Mouse (Mus musculus) kidney, adult 18-20 months (tissue): Measurements from ENCODE around the gene Zfp592.

Experiments used
- DNase-seq: peaks from one replicate; pipeline ENCODE4 v3.0.0; 2021

Zfp592 gene

DNA sequence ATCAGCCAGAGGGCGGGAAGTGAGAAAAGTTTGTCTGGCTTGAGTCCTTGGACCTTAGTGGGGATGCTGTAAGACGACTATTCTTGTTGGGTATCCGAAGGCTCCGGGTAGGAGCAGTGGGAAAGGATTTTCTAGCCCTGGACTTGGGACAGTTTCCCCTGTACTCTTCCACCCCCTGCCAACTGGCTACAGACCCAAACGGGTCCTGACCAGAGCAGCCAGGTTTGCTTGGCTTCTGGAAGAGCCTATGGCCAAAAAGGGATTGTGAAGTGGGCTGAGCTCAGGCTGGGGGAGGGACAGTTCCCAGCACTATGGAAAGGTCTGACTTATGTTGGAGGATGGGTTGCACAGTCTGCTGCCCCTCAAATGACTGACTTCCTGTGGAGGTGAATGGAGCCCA lies 65.9 kb downstream of the Zfp592 start:
- no peak for DNase-seq

DNA sequence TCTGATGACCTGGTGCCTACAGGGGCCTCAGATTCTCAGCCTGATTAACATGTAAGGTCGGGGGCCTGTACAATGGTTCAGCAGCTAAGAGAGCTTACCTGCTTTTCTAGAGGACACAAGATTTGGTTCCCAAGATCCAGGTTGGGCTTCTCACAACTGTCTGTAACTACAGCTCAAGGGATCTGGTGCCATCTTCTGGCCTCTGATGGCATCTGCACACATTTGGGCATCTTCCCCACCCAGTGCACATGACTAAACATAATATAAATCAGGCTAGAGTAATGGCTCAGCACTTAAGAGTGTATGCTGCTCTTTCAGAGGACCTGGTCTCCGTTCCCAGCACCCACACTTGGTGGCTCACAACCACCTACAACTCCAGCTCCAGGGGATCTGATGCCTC lies 67.4 kb downstream of the Zfp592 start:
- peak; percentile 59 for DNase-seq

DNA sequence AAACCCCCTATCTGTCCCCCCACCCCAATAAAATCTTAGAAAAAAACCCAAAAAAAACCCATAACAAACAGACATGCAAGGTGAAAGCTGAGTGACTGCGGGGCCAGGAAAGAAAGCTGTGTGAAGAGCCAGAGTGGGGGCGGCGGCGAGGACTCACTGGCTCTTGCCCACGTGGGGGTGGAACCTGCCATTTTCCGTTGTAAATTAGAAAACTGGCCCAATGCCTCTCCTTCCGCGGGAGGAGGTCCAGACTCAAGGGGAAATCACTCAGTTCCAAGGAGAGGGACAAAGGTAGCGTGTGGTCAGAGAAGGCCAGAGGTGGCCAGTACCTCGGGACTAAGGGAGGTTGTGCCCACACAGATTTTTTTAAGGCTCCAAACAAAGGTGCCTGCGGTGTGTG lies 68.5 kb downstream of the Zfp592 start:
- peak; percentile 49 for DNase-seq

DNA sequence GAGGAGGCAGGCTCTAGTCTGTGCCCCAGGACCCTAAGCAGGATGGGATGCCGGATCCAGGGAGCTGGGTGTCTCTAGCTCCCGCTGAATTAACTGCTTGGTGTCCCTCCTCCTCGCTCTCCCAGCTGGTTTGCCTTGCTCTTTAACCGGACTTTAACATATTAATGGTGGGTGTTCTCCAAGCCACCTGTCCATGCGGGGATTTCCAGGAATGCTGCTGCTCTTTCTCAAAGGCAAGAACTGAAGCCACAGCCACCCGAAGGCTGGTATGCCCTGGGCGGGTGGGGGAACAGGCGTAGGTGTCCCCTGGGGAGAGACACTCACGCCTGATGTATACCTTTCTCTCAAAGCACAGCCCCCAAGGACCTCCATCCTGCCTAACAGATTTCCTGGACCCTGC lies 69.9 kb downstream of the Zfp592 start:
- no peak for DNase-seq

DNA sequence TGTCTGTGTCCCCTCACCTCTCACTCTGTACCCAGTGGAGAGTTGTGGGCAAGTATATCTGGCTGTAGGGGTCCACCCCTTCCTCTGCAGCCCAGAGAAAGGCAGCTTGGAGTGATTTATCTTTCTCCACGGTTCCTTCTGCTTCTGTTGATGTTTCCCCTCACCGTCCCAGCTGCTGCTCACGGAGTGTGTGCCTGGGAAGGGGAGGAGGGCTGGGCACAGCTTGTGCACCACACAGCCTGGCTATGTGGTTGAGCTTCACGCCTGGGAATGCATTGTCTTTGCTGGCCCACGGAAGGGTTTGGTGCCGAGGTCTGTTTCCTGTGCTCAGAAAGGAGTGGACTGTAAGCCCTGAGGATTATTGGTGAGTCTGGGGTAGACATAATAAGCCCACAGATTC lies 73.2 kb downstream of the Zfp592 start:
- no peak for DNase-seq

DNA sequence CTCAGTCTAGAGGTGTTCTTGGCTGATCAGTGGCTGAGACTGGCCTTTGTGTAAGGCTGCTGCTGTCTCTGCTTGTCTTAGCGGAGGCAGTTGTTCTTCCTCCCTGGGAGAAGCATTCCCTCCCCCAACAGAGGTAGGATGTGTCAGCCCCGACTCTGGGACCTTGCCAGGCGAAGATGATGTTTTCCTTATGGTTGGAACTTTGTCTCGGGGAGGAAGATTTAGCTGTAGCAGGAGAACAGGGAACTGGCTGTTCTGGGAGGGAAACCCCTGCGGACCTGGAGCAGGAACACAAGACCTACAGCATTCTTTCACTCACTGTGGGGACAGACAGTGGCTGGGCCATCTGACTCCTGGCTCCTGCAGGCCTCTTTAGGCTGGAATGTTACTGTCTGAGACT lies 79.0 kb downstream of the Zfp592 start:
- no peak for DNase-seq

DNA sequence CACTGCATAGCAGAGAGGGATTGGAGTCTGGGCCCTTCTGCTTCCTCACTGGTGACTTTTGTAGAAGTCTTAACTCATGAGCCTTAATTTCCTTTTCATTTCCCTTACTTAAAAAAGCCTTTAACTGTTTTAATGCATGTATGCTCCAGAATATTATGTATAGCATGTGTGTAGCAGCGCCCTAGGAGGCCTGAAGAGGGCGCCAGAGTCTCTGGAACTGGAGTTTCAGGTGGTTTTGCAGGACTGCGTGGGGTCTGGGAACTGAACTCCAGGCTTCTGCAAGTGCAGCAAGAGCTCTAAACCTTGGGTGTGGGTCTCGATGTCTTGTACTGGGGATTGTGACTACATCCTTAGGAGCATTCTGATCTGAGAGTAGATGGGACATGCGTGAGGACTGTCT lies 79.8 kb downstream of the Zfp592 start:
- DNase-seq = no peak

DNA sequence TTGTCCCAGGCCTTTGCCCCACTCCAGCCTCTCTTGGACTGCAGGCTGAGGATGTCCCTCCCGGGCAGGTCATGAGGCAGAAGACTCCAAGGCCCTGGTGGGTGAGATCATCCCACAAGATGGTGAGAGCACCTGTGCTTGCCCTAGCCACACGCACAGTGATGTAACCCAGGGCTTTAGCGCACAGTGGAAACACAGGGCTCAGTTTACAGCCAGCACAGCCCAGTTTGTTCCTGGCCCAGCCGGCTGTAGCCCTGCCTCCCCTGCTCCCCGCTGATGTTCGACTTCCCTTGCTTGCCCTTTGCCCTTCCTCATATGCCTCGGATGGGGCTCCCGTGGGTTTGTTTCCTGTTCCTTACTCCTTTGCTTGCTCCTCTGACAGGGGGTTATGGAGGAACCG lies 81.1 kb downstream of the Zfp592 start:
- DNase-seq = no peak

DNA sequence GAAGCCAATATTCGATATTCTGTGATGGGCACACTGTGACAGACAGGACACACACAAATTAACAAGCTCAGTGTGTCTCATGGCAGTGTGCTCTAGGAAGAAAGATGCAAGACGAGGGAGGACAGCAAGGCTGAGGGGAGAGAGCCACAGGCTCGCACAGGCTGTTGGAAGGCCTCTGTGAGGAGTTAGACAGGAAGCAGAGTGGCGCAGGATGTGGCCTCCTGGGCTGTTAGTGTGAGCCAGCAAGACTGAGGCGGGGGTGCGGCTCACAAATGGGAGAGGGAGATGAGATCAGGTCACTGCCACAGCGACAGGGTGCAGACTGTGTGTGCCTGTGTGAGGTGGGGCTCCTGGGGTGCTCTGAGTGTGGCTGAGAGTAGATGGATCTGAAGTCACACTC lies 81.8 kb downstream of the Zfp592 start:
- no peak for DNase-seq

DNA sequence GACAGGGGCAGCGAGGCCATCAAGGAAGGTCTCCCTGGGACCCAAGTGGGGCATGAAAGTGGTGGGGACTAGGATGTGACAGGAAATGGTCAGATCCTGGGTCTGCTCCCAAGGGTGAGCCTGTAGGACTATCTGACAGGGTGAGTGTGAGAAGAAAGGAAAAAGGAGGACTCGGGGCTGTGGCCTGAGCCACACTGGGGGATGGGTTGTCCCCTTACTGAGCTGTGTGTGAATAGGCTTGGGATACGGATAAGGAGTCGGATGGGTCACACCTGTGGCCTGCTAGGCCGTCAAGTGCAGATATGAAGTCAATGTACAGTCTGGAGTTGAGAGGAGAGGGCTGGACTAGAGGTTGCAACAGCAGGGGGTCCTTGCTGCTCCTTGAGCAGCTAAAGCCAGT lies 82.3 kb downstream of the Zfp592 start:
- no peak for DNase-seq

DNA sequence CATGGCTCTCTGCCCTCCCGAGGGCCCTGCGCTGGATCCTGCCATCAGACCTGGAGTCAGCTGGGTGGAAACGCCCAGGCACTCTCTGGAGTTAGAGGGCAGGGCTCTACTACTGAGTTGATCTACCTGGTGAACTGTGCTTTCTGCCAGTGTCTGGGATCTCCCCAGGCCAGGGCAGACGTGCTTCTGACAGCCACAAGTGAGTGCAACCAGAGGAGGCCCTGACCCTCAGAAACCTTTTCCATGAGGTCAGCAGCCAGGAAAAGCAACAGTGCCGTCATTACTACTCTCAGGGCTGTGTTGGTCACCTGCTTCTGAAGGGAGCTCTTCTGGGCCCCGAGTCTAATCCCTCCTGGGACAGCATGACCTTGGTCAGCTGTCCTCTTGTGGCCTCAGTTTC lies 83.5 kb downstream of the Zfp592 start:
- DNase-seq = no peak

DNA sequence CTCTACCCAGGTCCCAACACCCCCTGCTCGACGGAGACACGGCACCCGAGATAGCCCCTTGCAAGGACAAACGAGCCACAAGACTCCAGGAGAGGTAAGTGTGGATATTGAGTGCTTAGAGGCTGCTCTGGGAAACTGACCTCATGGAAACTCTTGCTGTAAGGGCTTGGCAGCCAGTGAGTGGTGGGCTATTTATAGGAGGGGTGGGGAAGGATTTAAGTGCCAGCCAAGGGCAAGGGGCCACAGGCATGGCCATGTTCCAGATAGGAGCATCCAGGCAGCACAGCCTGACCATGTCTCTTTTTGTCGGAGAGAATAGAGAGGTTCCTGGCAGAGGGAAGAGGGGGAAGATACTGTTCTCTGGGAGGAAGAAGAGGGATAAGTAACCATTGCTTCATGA lies 85.3 kb downstream of the Zfp592 start:
- no peak for DNase-seq

DNA sequence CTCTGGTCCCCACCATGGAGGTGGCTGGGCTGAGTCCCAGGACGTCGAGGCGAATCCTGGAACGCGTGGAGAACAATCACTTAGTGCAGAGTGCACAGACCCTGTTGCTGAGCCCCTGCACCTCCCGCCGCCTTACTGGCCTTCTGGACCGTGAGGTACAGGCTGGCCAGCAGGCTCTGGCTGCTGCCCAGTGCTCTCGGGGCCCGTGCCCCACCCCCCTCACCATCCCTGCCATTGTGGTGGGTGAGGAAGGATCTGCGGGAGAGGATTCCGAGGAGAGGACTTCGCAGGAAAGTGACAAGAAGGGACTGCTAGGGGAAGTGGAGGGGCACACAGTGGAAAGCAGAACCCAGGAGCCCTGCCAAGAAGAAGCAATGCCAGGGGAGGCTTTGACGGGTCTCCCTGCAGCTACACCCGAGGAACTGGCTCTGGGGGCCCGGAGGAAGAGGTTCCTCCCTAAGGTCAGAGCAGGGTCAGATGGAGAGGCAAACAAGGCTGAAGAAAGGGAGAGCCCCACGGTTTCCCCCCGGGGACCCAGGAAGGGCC lies 100.0 kb downstream of the Zfp592 start:
- no peak for DNase-seq

DNA sequence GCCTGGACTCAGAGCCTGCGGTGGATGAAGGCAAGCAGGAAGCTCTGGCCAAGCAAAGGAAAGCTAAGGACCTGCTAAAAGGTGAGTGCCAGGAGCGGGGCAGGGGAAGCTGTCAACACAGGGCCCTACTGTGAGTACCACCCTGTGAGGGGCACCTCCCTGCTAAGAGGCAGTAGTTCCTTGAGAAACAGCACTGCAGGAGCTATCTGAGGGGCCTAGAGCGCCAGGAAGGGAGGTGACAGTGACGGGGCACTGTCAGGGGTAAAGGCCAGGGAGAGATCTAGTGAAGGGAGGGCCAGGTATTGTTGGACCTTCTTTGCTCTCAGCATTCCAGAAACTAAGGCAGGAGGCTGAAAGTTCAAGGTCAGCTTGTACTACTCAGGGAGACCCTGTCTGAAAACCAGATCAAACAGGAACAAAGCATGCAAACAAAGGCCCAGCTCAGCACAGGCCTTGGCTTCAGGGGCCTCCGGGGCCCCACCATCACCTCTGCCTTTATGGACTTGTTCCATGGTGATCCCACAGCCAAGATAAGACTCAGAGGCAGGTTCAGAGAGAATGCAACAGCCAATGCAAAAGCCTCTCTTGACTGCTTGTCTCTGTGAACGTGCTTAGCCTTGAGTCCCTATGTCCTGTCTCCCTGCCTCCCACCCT lies 100.8 kb downstream of the Zfp592 start:
- DNase-seq = no peak
